Mouse (Mus musculus) midbrain, postnatal 0 days (tissue): ENCODE results near the gene St7. TPM values are rescaled to one million over a fixed set of nuclear protein-coding genes. Genes with fewer than 3 reads are reported as not detected.

Experiments used
- ATAC-seq: fragments of 200-750 bp; cut with Nextera tagmentation; 2 replicates; pipeline ENCODE4 v1.8.0; 2017; ENCODE audit warnings: moderate number of reproducible peaks, mild to moderate bottlenecking, moderate TSS enrichment, moderate library complexity; ENCODE audit not compliant: low FRiP score
- DNase-seq: peaks from one replicate; pipeline ENCODE4 v3.0.0-alpha.2; 2015; ENCODE audit warnings: low spot score
- H3K27ac ChIP-seq: fragments of 300-500 bp; sonication (generic); 2 replicates; pipeline ENCODE4 v1.5.1; 2014; ENCODE audit warnings: low read depth, mild to moderate bottlenecking, low read length, mixed read lengths
- H3K27me3 ChIP-seq: fragments of 300-500 bp; sonication (generic); 2 replicates; pipeline ENCODE4 v1.6.1; 2014; ENCODE audit warnings: low read length, control low read depth, mixed read lengths; ENCODE audit not compliant: insufficient read depth
- H3K36me3 ChIP-seq: fragments of 300-500 bp; sonication (generic); 2 replicates; pipeline ENCODE4 v1.6.1; 2014; ENCODE audit warnings: low read length, control low read depth, mixed read lengths; ENCODE audit not compliant: insufficient read depth
- H3K4me1 ChIP-seq: fragments of 300-500 bp; sonication (generic); 2 replicates; pipeline ENCODE4 v1.6.1; 2014; ENCODE audit warnings: mild to moderate bottlenecking, control low read depth, antibody characterized with exemption, low read length, mixed read lengths; ENCODE audit not compliant: insufficient read depth
- H3K4me2 ChIP-seq: fragments of 300-500 bp; sonication (generic); 2 replicates; pipeline ENCODE4 v1.6.1; 2014; ENCODE audit warnings: low read depth, mild to moderate bottlenecking, low read length, mixed read lengths; ENCODE audit not compliant: poor library complexity, severe bottlenecking
- H3K4me3 ChIP-seq: fragments of 300-500 bp; sonication (generic); 2 replicates; pipeline ENCODE4 v1.5.1; 2014; ENCODE audit warnings: low read depth, mild to moderate bottlenecking, low read length, moderate library complexity
- H3K9ac ChIP-seq: fragments of 300-500 bp; sonication (generic); replicated peaks from 2 replicates; pipeline ENCODE4 v1.6.1; 2014; ENCODE audit warnings: mild to moderate bottlenecking, low read length, moderate library complexity, mixed read lengths; ENCODE audit not compliant: poor library complexity, severe bottlenecking
- H3K9me3 ChIP-seq: fragments of 300-500 bp; sonication (generic); 2 replicates; pipeline ENCODE4 v1.6.1; 2016; ENCODE audit warnings: low read length, control low read depth
- CTCF ChIP-seq: IDR thresholded peaks from 2 replicates; pipeline ENCODE4 v1.5.1; 2016; ENCODE audit warnings: antibody characterized with exemption, mild to moderate bottlenecking
- WGBS: fragments of 180-500 bp; shearing (Covaris S2); extraction: QIAGEN DNeasy Blood & Tissue Kit; methylation state at CpG from one replicate; pipeline ENCODE4 v1.1.7; 2014; 5-methylcytosine and 5-hydroxymethylcytosine counted together
- polyA plus RNA-seq: library from polyadenylated mRNA; unstranded; fragments of >200 nt; fragmentation: Nextera tagmentation; extraction: Ambion mirVana; gene quantifications from 2 replicates; pipeline ENCODE4 v1.2.1, GENCODE M21; 2015
- total RNA-seq: library from RNA; depleted of rRNA; stranded (reverse); fragments of >200 nt; gene quantifications from 2 replicates; pipeline ENCODE4 v1.2.3, GENCODE M21; 2014; rRNA removed

St7 gene
- total RNA-seq (69.5 and 72.9 TPM in 2 replicates), polyA plus RNA-seq (35.9 and 39.4 TPM in 2 replicates)

- Histone ChIP-seq H3K36me3 (no peaks in the 10 kb centered on the region), H3K9ac (peak within 1 kb of the TSS; percentile 77), H3K4me3 (peak within 1 kb of the TSS; percentile 85), H3K4me1 (no peaks in the 10 kb centered on the region), H3K9me3 (no peaks in the 10 kb centered on the region), H3K27me3 (no peaks in the 10 kb centered on the region), H3K27ac (peak within 1 kb of the TSS; percentile 68), H3K4me2 (peak within 1 kb of the TSS; percentile 87)
- DNase-seq, result no peak
- WGBS, result 87% methylated on average over 7 of the region's 7 CpGs
- ATAC-seq, result no peak
- TF ChIP-seq CTCF, result no peak
Measured at GRCm38 (mm10) chr6:17692647-17693046, at the start of gene St7. Gene St7 (plus strand): TSS chr6:17692933.

- no peak for TF ChIP-seq CTCF
- H3K4me1 ChIP-seq, result peaks cover 3% of the 10 kb centered on the region; the same call in 1 of the 2 replicates
- H3K9ac ChIP-seq, result no peak overlapping the region
- no peaks in the 10 kb centered on the region for H3K27me3 ChIP-seq
- WGBS, result 85% methylated on average over 3 of the region's 3 CpGs
- ATAC-seq (no peak), DNase-seq (no peak)
- peaks cover 5% of the 10 kb centered on the region; the same call in 1 of the 2 replicates for H3K36me3 ChIP-seq
- H3K4me3 ChIP-seq, result no peak overlapping the region
- H3K27ac ChIP-seq, result no peak overlapping the region
- no peaks in the 10 kb centered on the region for H3K9me3 ChIP-seq
- H3K4me2 ChIP-seq, result no peak overlapping the region
Measured at GRCm38 (mm10) chr6:17646107-17646506, 46.6 kb upstream of the St7 start.

- DNase-seq, result no peak
- H3K9me3 ChIP-seq, result no peaks in the 10 kb centered on the region
- no peaks in the 10 kb centered on the region for H3K27me3 ChIP-seq
- H3K4me3 ChIP-seq, result no peak overlapping the region
- ATAC-seq, result no peak
- 89% methylated on average over 2 of the region's 2 CpGs for WGBS
- no peak overlapping the region for H3K9ac ChIP-seq
- TF ChIP-seq CTCF, result no peak
- peaks cover 10% of the 10 kb centered on the region for H3K36me3 ChIP-seq
- H3K4me2 ChIP-seq, result no peak overlapping the region
- no peak overlapping the region for H3K27ac ChIP-seq
- no peaks in the 10 kb centered on the region for H3K4me1 ChIP-seq
Measured at GRCm38 (mm10) chr6:17652132-17652531, 40.6 kb upstream of the St7 start.

- Histone ChIP-seq H3K4me2 (no peak overlapping the region), H3K36me3 (peaks cover 10% of the 10 kb centered on the region), H3K27me3 (no peaks in the 10 kb centered on the region), H3K27ac (no peak overlapping the region), H3K4me1 (no peaks in the 10 kb centered on the region), H3K9me3 (no peaks in the 10 kb centered on the region), H3K9ac (no peak overlapping the region), H3K4me3 (no peak overlapping the region)
- 100% methylated on average over 2 of the region's 2 CpGs for WGBS
- no peak for ATAC-seq
- no peak for DNase-seq
- no peak for TF ChIP-seq CTCF
Measured at GRCm38 (mm10) chr6:17655080-17655479, 37.7 kb upstream of the St7 start.

- H3K9ac ChIP-seq, result no peak overlapping the region
- no peak for TF ChIP-seq CTCF
- H3K4me1 ChIP-seq, result no peaks in the 10 kb centered on the region
- no peak overlapping the region for H3K4me3 ChIP-seq
- 91% methylated on average over 1 of the region's 1 CpGs for WGBS
- H3K27me3 ChIP-seq, result no peaks in the 10 kb centered on the region
- H3K4me2 ChIP-seq, result no peak overlapping the region
- DNase-seq, result no peak
- ATAC-seq, result no peak
- no peak overlapping the region for H3K27ac ChIP-seq
- H3K9me3 ChIP-seq, result no peaks in the 10 kb centered on the region
- H3K36me3 ChIP-seq, result peaks cover 10% of the 10 kb centered on the region; the same call in 1 of the 2 replicates
Measured at GRCm38 (mm10) chr6:17657308-17657707, 35.4 kb upstream of the St7 start.

GRCm38 (mm10) chr6:17665348-17665747 is 27.4 kb upstream of the St7 start:
- H3K4me2 ChIP-seq, result no peak overlapping the region
- H3K9me3 ChIP-seq, result no peaks in the 10 kb centered on the region
- no peak overlapping the region for H3K27ac ChIP-seq
- no peak for TF ChIP-seq CTCF
- no peaks in the 10 kb centered on the region for H3K4me1 ChIP-seq
- DNase-seq, result no peak
- H3K27me3 ChIP-seq, result no peaks in the 10 kb centered on the region
- H3K9ac ChIP-seq, result no peak overlapping the region
- WGBS, result 92% methylated on average over 7 of the region's 7 CpGs
- peaks cover 19% of the 10 kb centered on the region for H3K36me3 ChIP-seq
- no peak overlapping the region for H3K4me3 ChIP-seq
- no peak for ATAC-seq
